In genomic region chr12:109406018-109406417, GRCm38 (mm10) we compare ENCODE assay signal across 22 mouse cellular contexts. TPM values are rescaled to one million over a fixed set of nuclear protein-coding genes. Genes with fewer than 3 reads are reported as not detected.
DNase-seq lines count a peak whose midpoint lies in the region; TF ChIP-seq lines count a peak whose summit lies in the region.
"Had no signal": no experiment of that assay in that cellular context is flagged by ENCODE, and none has a peak within 500 bp of the region (broad histone marks: within the 10 kb centered on the region; RNA-seq: fewer than 3 reads in every experiment).

No protein-coding gene starts in this region.

- no peak for TF ChIP-seq CTCF in layer of hippocampus, adult 2 months (conservative IDR thresholded peaks at IDR 0.05)

- intact Hi-C loops in heart, postnatal 36 days (cut with DNase I), result no loop called here

- H3K4me3 ChIP-seq in layer of hippocampus, adult 2 months, result no peak overlapping the region
- H3K4me3 ChIP-seq: embryonic facial prominence, embryonic 12.5 days; forebrain, embryonic 12.5 days; gastrocnemius, adult 2 months had no signal

- no peak overlapping the region for H3K27ac ChIP-seq in layer of hippocampus, adult 2 months
- H3K27ac ChIP-seq: embryonic facial prominence, embryonic 12.5 days; forebrain, embryonic 12.5 days; gastrocnemius, adult 2 months had no signal

- DNase-seq in heart, adult 11 months, result peak; percentile 82
- DNase-seq in heart, postnatal 36 days, result no peak
- peak; percentile 16 for DNase-seq in ES-CJ7 (ENCODE audit: low read depth, low spot score)
- DNase-seq in embryo, embryonic 10.5 days (ENCODE audit: low spot score), result peak; percentile 73
- peak; percentile 57 for DNase-seq in forelimb bud, embryonic 11.5 days (ENCODE audit: low read depth, low spot score)
- no peak for DNase-seq in urinary bladder, postnatal 25 days (ENCODE audit: low spot score)
- no peak for DNase-seq in T-cell, adult 2 months (ENCODE audit: low spot score)
- DNase-seq in layer of hippocampus, adult 2 months (ENCODE audit: low spot score in 2 of 2), result no peak
- DNase-seq: adrenal gland, adult 2 months; adrenal gland, postnatal 25 days; cerebellum, adult 2 months; cerebellum, postnatal 10 days; forebrain, postnatal 0 days; gastrocnemius, adult 2 months; gastrocnemius, postnatal 25 days; heart, postnatal 10 days; kidney, adult 11 months; kidney, adult 9 months had no signal

RNA-seq across cellular contexts. Expression of gene Dlk1, which starts 46.6 kb away (rescaled TPM):
- total RNA-seq in heart, postnatal 36 days (2021), result under 1 TPM; 0.22 to 1.00 TPM
- total RNA-seq in layer of hippocampus, adult 2 months (2021), result 1 to 10 TPM; 4.8 to 5.0 TPM
- total RNA-seq: CH12.LX; granulocyte monocyte progenitor cell, adult 5-6 weeks had no signal

Comparison
In these comparisons a context has a peak if more than half of its experiments do, and no peak if none do; other contexts are left out.
1. DNase-seq: peak in heart, adult 11 months (single experiment), ES-CJ7 (single experiment), embryo, embryonic 10.5 days (single experiment) and forelimb bud, embryonic 11.5 days (single experiment); none in heart, postnatal 36 days (0 of 2), urinary bladder, postnatal 25 days (single experiment), T-cell, adult 2 months (single experiment) and layer of hippocampus, adult 2 months (0 of 2).